Mouse (Mus musculus): ENCODE measurements around the gene Anks1. TPM values are rescaled to one million over a fixed set of nuclear protein-coding genes. Genes with fewer than 3 reads are reported as not detected.

Anks1 gene
- polyA plus RNA-seq, 1 experiment from 2014 or later: 43.6 TPM

DNA sequence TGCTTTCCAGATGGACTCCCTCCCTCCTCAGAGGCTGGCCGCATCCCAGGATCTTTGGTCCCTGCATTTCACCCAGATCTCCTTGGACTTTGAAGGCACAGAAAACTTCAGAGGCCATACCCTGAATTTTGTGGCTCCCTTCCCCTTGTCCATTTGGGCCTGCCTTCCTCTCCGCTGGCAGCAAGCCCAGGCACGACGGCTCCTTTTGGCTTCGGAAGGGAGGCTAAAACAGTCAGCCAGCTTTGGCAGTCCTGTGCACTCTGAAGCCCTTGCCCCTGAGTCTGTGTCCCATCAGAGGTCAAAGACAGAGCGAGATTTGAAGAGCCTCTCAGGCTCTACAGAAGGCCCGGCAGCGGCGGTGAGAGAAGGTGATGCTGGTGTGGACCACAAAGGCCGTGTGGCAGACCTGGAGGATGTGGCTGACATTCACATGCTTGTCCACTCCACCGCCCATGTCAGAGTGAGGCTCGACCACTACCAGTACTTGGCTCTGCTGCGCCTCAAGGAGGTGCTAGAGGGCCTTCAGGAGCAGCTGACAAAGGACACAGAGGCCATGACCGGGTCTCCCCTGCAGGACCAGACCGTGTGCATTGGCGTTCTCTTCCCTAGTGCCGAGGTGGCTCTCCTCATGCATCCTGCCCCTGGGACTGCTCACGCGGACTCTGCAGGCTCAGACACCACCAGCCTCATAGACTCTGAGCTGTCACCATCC, 22.5 kb upstream of the Anks1 start:
- Histone ChIP-seq H3K36me3 (ENCODE audit: control insufficient read depth, insufficient read depth, low read length) (0 out of 2 replicates have a peak, but pooled peaks cover 8% of the 10 kb centered on the region), H3K4me2 (replicated peaks; ENCODE audit: low read depth, low read length) (no peak overlapping the region), H3K9ac (ENCODE audit: low read depth, low read length) (no peak overlapping the region), H3K4me1 (replicated peaks; ENCODE audit: control insufficient read depth, insufficient read depth, low read length) (no peaks in the 10 kb centered on the region), H3K27ac (ENCODE audit: low read depth, low read length) (no peak overlapping the region), H3K27me3 (ENCODE audit: control insufficient read depth, insufficient read depth, low read length) (no peaks in the 10 kb centered on the region), H3K4me3 (ENCODE audit: low read depth, low read length) (no peak overlapping the region), H3K9me3 (ENCODE audit: control insufficient read depth, low read length) (no peaks in the 10 kb centered on the region)
- ATAC-seq (ENCODE audit: low FRiP score): no peak
- DNase-seq (ENCODE audit: low spot score): no peak
- 86% methylated on average over 19 of the region's 19 CpGs for whole genome bisulfite sequencing

DNA sequence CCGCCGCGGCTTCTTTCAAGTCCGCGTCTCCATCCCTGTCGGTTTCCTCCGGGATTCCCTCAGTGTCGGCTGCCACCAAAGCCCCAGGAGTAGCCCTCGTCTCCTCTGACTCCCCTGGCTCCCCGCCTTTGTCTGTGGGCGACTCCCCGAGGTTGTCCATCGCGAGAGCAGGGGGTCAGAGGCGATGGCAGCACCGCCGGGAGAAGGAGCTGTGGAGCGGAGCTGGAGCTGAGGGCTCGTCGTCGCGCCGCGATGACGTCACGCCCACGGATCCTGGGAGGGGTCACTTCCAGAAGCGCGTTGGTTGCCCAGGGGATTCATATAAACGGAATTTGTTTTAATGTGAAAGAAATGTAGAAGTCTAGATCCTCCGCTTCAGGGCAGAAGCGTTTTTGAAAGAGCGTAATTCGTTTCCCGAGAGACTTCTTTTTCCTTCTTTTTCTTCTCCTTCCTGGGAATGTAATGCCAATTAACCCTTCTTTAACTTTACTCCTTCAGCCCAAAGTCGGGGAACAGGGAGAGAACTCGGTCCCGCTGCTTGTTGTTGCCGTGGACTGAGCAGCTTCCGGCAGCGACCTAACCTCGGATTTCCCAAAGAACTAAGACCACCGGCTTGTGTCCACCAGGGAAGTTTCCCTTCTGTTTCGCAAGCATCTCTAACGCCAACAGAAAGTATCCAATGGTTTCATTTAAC, 1.4 kb upstream of the Anks1 start:
- H3K9me3 ChIP-seq (ENCODE audit: control insufficient read depth, low read length): no peaks in the 10 kb centered on the region
- H3K27me3 ChIP-seq (ENCODE audit: control insufficient read depth, insufficient read depth, low read length): no peaks in the 10 kb centered on the region
- no peaks in the 10 kb centered on the region; the same call in 1 of the 2 replicates for H3K4me1 ChIP-seq (replicated peaks; ENCODE audit: control insufficient read depth, insufficient read depth, low read length)
- H3K36me3 ChIP-seq (ENCODE audit: control insufficient read depth, insufficient read depth, low read length): peaks cover 6% of the 10 kb centered on the region; the same call in 1 of the 2 replicates
- peak; percentile 96 for DNase-seq (ENCODE audit: low spot score)
- under 1% methylated on average over 45 of the region's 45 CpGs for WGBS
- peak; percentile 64; the same call in 1 of the 2 replicates for ATAC-seq (ENCODE audit: low FRiP score)
- H3K27ac ChIP-seq (ENCODE audit: low read depth, low read length): no peak overlapping the region
- peak overlapping the region; percentile 89 for H3K9ac ChIP-seq (ENCODE audit: low read depth, low read length)
- peak overlapping the region; percentile 91 for H3K4me2 ChIP-seq (replicated peaks; ENCODE audit: low read depth, low read length)
- H3K4me3 ChIP-seq (ENCODE audit: low read depth, low read length): peak overlapping the region; percentile 74

DNA sequence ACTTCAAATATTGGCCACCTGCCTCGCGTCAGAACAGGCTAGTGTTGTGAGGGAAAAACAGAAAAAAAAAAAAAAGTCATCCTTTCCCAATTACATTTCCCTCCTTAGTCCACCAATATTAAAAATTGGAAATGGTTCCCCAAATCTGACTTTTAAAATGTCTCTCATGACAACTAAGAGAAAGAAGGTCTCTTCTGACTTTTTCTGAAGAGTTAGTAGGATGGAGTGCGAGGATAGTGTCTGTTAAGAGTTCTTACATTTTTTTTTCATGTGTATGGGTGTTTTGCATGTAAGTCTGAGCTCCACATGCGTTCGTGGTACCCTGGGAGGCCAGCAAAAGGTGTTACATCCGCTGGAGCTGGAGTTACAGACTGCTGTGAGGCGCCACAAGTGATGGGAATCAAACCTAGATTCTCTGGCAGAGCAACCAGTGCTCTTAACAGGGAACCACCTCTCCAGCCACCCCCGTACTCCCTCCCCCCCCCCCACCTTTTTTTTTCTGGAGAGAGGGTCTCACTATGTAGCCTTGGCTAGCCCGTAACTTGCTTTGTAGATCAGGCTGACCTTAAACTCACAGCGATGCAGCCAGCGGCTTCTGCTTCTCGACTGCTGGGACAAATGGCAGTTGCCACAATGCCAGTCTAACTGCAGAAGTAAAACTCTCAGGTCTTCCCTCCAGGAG, 759 bp upstream of the Anks1 start:
- Histone ChIP-seq H3K9ac (ENCODE audit: low read depth, low read length) (peak overlapping the region; percentile 89), H3K27me3 (ENCODE audit: control insufficient read depth, insufficient read depth, low read length) (no peaks in the 10 kb centered on the region), H3K27ac (ENCODE audit: low read depth, low read length) (peak overlapping the region; percentile 62; the same call in 1 of the 2 replicates), H3K4me2 (replicated peaks; ENCODE audit: low read depth, low read length) (peak overlapping the region; percentile 91), H3K4me3 (ENCODE audit: low read depth, low read length) (peak overlapping the region; percentile 74), H3K4me1 (replicated peaks; ENCODE audit: control insufficient read depth, insufficient read depth, low read length) (no peaks in the 10 kb centered on the region; the same call in 1 of the 2 replicates), H3K9me3 (ENCODE audit: control insufficient read depth, low read length) (no peaks in the 10 kb centered on the region), H3K36me3 (ENCODE audit: control insufficient read depth, insufficient read depth, low read length) (peaks cover 6% of the 10 kb centered on the region; the same call in 1 of the 2 replicates)
- DNase-seq (ENCODE audit: low spot score): no peak
- WGBS: under 1% methylated on average over 12 of the region's 12 CpGs
- 0 out of 2 replicates have a peak, but pooled peaks have one; percentile 1 for ATAC-seq (ENCODE audit: low FRiP score)

DNA sequence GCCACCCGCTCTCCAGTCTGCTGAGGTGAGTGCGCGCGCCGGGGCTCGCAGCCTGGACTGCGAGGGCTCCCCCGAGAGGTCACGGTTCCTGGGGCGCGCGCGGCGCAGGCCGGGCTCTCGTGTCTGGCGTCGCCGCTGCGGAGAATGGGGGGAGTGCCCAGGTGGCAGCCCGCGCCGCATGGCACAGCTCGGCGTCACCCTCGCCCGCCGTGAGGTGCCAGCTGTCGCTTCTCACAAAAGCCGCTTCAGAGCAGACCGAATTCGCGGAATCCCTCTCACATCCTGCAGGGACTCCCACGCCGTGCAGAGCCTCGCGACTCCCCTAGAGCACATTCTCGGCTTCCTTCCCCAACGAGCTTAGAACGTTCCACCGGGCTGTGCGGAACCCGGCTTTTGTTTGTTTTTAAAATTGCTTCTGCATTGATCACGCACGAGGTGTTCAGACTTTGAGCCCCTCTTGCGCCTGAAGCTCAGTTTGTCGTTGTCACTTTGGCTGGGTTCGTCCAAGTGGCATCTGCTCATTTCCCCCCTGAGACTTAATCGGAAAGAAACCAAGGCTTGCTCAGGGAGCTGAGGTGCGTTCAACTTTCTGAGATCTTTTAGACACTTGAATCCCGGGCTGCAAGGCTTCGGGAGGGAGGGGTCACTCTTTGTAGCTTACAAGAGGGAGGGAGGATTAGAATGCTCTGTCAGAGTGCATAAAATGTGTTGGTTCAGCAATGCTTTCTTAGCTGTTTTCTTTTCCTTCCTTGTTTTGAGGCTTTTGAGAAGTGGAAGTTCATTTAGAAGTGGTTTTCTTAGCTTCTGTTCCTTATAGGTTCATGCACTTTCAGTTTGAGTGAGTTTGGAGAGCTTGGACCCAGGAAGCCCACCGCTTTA, 755 bp downstream of the Anks1 start, which contains the start of gene Taf11:
Taf11 (minus strand) TSS at position 223 of the 879 bp plus-strand sequence.
- Histone ChIP-seq H3K9ac (ENCODE audit: low read depth, low read length) (peak within 1 kb of the TSS; percentile 89), H3K4me1 (replicated peaks; ENCODE audit: control insufficient read depth, insufficient read depth, low read length) (no peaks in the 10 kb centered on the region; the same call in 1 of the 2 replicates), H3K36me3 (ENCODE audit: control insufficient read depth, insufficient read depth, low read length) (peaks cover 2% of the 10 kb centered on the region; the same call in 1 of the 2 replicates), H3K27ac (ENCODE audit: low read depth, low read length) (peak within 1 kb of the TSS; percentile 62), H3K9me3 (ENCODE audit: control insufficient read depth, low read length) (no peaks in the 10 kb centered on the region), H3K27me3 (ENCODE audit: control insufficient read depth, insufficient read depth, low read length) (no peaks in the 10 kb centered on the region), H3K4me3 (ENCODE audit: low read depth, low read length) (peak within 1 kb of the TSS; percentile 74), H3K4me2 (replicated peaks; ENCODE audit: low read depth, low read length) (peak within 1 kb of the TSS; percentile 91)
- peak; percentile 55 for DNase-seq (ENCODE audit: low spot score)
- peak; percentile 62 for ATAC-seq (ENCODE audit: low FRiP score)
- WGBS: 2% methylated on average over 49 of the region's 53 CpGs

DNA sequence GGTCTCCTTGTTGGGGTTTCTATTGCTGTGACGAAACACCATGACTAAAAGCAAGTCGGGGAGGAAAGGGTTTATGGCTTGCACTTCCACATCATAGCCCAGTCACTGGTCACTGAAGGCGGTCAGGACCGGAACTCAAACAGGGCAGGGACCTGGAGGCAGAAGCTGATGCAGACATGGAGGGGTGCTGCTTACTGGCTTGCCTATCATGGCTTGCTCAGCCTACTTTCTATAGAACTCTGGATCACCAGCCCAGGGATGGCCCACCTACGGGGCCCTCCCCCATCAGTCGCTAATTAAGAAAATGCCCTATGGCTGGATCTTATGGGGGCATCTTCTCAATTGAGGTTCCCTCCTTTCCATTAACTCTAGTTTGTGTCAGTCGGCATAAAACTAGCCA, 2.3 kb downstream of the Anks1 start:
- Histone ChIP-seq H3K4me1 (replicated peaks; ENCODE audit: control insufficient read depth, insufficient read depth, low read length) (no peaks in the 10 kb centered on the region; the same call in 1 of the 2 replicates), H3K4me2 (replicated peaks; ENCODE audit: low read depth, low read length) (no peak overlapping the region), H3K4me3 (ENCODE audit: low read depth, low read length) (no peak overlapping the region), H3K36me3 (ENCODE audit: control insufficient read depth, insufficient read depth, low read length) (no peaks in the 10 kb centered on the region), H3K9me3 (ENCODE audit: control insufficient read depth, low read length) (no peaks in the 10 kb centered on the region), H3K27me3 (ENCODE audit: control insufficient read depth, insufficient read depth, low read length) (no peaks in the 10 kb centered on the region), H3K9ac (ENCODE audit: low read depth, low read length) (no peak overlapping the region), H3K27ac (ENCODE audit: low read depth, low read length) (no peak overlapping the region)
- no peak for DNase-seq (ENCODE audit: low spot score)
- 85% methylated on average over 7 of the region's 7 CpGs for WGBS
- ATAC-seq (ENCODE audit: low FRiP score): no peak

DNA sequence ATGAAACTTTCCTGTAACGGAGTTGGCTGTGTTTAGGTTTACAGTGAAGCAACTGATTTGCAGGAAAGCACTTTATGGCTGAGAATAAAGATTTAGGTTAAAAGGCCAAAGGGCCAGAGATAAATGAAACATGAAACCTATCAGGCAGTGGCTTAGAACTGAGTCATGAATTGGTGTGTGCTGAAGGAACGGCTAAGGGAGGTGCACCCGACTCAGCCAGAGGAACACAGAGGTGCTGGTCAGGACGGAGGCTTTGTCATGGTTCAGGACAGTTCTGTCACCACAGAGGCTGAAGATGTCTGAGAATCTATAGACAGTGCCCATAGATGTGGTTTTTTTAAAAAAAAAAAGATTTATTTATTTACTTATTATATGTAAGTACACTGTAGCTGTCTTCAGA, 5.6 kb downstream of the Anks1 start:
- ATAC-seq (ENCODE audit: low FRiP score): no peak
- 81% methylated on average over 4 of the region's 4 CpGs for WGBS
- H3K36me3 ChIP-seq (ENCODE audit: control insufficient read depth, insufficient read depth, low read length): no peaks in the 10 kb centered on the region

DNA sequence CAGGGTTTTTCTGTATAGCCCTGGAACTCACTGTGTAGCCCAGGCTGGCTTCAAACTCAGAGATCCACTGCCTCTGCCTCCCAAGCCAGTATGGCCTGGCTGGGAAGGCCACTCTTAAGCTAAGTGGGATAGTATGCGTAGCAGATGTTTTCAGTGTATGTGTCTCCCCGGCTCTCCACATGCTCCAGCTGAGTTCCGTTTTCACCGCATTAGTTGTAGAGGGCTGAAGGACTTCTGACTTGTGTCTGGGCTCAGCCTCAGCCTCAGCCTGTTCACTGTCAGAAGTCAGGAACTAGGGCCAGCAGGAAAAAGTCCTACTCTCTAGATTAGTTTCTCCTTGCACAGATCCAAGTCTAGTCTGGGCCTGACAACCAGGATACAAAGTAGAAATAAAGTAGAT, 7.3 kb downstream of the Anks1 start:
- H3K9ac ChIP-seq (ENCODE audit: low read depth, low read length): no peak overlapping the region
- no peaks in the 10 kb centered on the region for H3K9me3 ChIP-seq (ENCODE audit: control insufficient read depth, low read length)
- H3K27me3 ChIP-seq (ENCODE audit: control insufficient read depth, insufficient read depth, low read length): no peaks in the 10 kb centered on the region
- DNase-seq (ENCODE audit: low spot score) (no peak), ATAC-seq (ENCODE audit: low FRiP score) (no peak)
- no peak overlapping the region for H3K4me3 ChIP-seq (ENCODE audit: low read depth, low read length)
- no peaks in the 10 kb centered on the region for H3K36me3 ChIP-seq (ENCODE audit: control insufficient read depth, insufficient read depth, low read length)
- H3K4me1 ChIP-seq (replicated peaks; ENCODE audit: control insufficient read depth, insufficient read depth, low read length): no peaks in the 10 kb centered on the region
- WGBS: 80% methylated on average over 4 of the region's 4 CpGs
- H3K4me2 ChIP-seq (replicated peaks; ENCODE audit: low read depth, low read length): no peak overlapping the region
- no peak overlapping the region for H3K27ac ChIP-seq (ENCODE audit: low read depth, low read length)

More for the DNA sequence above, 5.6 kb downstream of the Anks1 start:
- Histone ChIP-seq H3K4me1 (replicated peaks; ENCODE audit: control insufficient read depth, insufficient read depth, low read length) (no peaks in the 10 kb centered on the region; the same call in 1 of the 2 replicates), H3K27ac (ENCODE audit: low read depth, low read length) (no peak overlapping the region), H3K27me3 (ENCODE audit: control insufficient read depth, insufficient read depth, low read length) (no peaks in the 10 kb centered on the region), H3K9ac (ENCODE audit: low read depth, low read length) (no peak overlapping the region), H3K4me2 (replicated peaks; ENCODE audit: low read depth, low read length) (no peak overlapping the region), H3K9me3 (ENCODE audit: control insufficient read depth, low read length) (no peaks in the 10 kb centered on the region), H3K4me3 (ENCODE audit: low read depth, low read length) (no peak overlapping the region)
- DNase-seq (ENCODE audit: low spot score): no peak

DNA sequence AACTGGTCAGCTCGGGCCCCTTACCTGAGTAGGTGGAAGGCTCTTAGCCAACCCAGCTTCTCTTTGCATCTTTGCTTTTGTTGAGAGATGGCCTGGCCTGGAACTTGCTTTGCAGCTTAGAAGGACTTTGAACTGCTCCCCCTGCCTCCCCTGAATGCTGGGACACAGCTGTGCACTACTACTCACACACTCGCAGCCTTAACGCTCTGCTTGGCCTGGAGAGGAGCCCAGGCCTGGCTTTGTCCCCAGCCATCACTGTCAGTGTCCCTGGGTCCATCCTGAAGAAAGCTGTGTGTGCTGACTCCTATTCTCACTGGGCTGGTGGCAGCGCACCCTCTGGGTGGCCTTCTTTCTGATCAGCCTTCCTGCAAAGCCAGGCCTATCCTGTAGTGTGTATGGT, 11.6 kb downstream of the Anks1 start:
- no peaks in the 10 kb centered on the region for H3K27me3 ChIP-seq (ENCODE audit: control insufficient read depth, insufficient read depth, low read length)
- no peaks in the 10 kb centered on the region for H3K9me3 ChIP-seq (ENCODE audit: control insufficient read depth, low read length)
- DNase-seq (ENCODE audit: low spot score): no peak
- H3K9ac ChIP-seq (ENCODE audit: low read depth, low read length): no peak overlapping the region
- 88% methylated on average over 4 of the region's 4 CpGs for WGBS
- H3K4me1 ChIP-seq (replicated peaks; ENCODE audit: control insufficient read depth, insufficient read depth, low read length): no peaks in the 10 kb centered on the region
- H3K27ac ChIP-seq (ENCODE audit: low read depth, low read length): no peak overlapping the region
- no peaks in the 10 kb centered on the region for H3K36me3 ChIP-seq (ENCODE audit: control insufficient read depth, insufficient read depth, low read length)
- no peak overlapping the region for H3K4me2 ChIP-seq (replicated peaks; ENCODE audit: low read depth, low read length)
- H3K4me3 ChIP-seq (ENCODE audit: low read depth, low read length): no peak overlapping the region
- no peak for ATAC-seq (ENCODE audit: low FRiP score)
